Mouse (Mus musculus): ENCODE results near the gene Ap2s1. TPM values are rescaled to one million over a fixed set of nuclear protein-coding genes. Genes with fewer than 3 reads are reported as not detected.
A peak's percentile ranks its signal among the peaks of the same experiment; 100 is the strongest.

Ap2s1 gene
- polyA plus RNA-seq, 1 experiment, result 200 TPM

DNA sequence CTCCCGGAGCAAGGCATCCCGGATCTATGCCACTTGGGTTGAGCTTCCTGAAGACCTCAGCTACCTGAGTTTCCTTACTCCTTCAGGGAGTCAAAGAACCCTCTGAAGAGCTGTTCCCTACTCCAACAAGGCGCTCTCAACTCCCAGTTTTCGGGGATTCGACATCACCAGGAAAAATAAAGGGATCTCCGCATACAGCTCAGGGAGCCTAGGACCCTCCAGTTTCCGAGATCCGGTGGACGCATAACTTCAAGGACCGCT lies 43.3 kb downstream of the Ap2s1 start:
- peak overlapping the region; percentile 93 for H3K4me3 ChIP-seq (replicated peaks; ENCODE audit: control insufficient read depth, low read depth, low read length)
- TF ChIP-seq POLR2A (IDR thresholded peaks at IDR 0.05; ENCODE audit: borderline replicate concordance, control insufficient read depth, low read depth, low read length) (no peak), CTCF (IDR thresholded peaks at IDR 0.05; ENCODE audit: control insufficient read depth, insufficient read depth, low read length) (no peak)
- whole genome bisulfite sequencing, result under 1% methylated on average over 10 of the region's 10 CpGs
- H3K4me1 ChIP-seq (ENCODE audit: control insufficient read depth, insufficient read depth, low read length), result peaks cover 6% of the 10 kb centered on the region; the same call in 1 of the 2 replicates
- peak overlapping the region; percentile 84 for H3K27ac ChIP-seq (ENCODE audit: control insufficient read depth, insufficient read depth, low read depth, low read length, poor library complexity)

DNA sequence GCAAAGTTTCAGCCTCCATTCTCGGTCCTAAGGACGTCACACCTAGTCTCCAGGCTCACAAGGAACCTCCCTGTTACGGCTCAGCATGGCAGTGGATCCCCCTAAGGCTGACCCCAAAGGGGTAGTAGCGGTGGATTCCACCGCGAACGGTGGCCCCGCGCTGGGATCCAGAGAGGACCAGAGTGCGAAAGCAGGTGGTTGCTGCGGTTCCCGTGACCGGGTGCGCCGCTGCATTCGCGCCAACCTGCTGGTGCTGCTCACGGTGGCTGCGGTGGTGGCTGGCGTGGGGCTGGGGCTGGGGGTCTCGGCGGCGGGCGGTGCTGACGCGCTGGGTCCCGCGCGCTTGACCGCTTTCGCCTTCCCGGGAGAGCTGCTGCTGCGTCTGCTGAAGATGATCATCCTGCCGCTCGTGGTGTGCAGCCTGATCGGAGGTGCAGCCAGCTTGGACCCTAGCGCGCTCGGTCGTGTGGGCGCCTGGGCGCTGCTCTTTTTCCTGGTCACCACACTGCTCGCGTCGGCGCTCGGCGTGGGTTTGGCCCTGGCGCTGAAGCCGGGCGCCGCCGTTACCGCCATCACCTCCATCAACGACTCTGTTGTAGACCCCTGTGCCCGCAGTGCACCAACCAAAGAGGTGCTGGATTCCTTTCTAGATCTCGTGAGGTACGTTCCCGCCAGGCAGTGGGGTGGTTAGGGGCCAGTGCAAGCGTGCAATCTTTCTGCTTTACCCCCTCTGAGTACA lies 43.8 kb downstream of the Ap2s1 start:
- Histone ChIP-seq H3K4me3 (replicated peaks; ENCODE audit: control insufficient read depth, low read depth, low read length) (peak overlapping the region; percentile 93), H3K4me1 (ENCODE audit: control insufficient read depth, insufficient read depth, low read length) (peaks cover 6% of the 10 kb centered on the region; the same call in 1 of the 2 replicates), H3K27ac (ENCODE audit: control insufficient read depth, insufficient read depth, low read depth, low read length, poor library complexity) (peak overlapping the region; percentile 84)
- TF ChIP-seq CTCF (IDR thresholded peaks at IDR 0.05; ENCODE audit: control insufficient read depth, insufficient read depth, low read length) (no peak; the same call in 1 of the 2 replicates), POLR2A (IDR thresholded peaks at IDR 0.05; ENCODE audit: borderline replicate concordance, control insufficient read depth, low read depth, low read length) (peak; percentile 32; the same call in 1 of the 2 replicates)
- under 1% methylated on average over 60 of the region's 60 CpGs for WGBS

DNA sequence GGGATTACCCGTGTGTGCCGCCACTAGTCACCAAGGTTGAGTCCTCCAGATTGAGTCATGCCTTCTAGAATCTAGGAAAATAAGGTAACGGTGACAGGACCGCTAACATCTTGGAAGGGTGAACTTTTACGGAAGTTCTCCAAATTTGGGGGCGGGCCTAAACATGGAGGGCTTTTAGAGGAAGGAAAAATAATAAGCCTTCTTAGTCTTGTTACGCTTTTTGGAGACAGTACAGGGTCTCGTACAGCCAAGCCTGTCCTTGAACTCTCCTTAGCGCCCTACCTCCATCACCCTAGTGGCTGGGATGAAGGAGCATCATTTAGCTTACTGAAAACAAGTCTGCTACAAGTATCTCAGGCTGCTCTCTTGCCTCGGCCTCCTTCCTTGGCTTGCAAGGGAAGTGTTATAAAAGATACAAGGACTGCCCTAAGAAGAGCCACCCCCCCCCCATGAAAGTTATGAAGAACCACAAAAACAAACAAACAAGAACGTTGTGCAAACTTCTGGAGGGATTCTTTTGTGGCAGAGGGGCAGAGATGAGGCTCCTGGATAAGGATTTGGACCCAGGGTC lies 44.4 kb downstream of the Ap2s1 start:
- Histone ChIP-seq H3K4me3 (replicated peaks; ENCODE audit: control insufficient read depth, low read depth, low read length) (peak overlapping the region; percentile 93), H3K4me1 (ENCODE audit: control insufficient read depth, insufficient read depth, low read length) (peaks cover 6% of the 10 kb centered on the region; the same call in 1 of the 2 replicates), H3K27ac (ENCODE audit: control insufficient read depth, insufficient read depth, low read depth, low read length, poor library complexity) (peak overlapping the region; percentile 84)
- TF ChIP-seq CTCF (IDR thresholded peaks at IDR 0.05; ENCODE audit: control insufficient read depth, insufficient read depth, low read length) (peak; percentile 6; the same call in 1 of the 2 replicates), POLR2A (IDR thresholded peaks at IDR 0.05; ENCODE audit: borderline replicate concordance, control insufficient read depth, low read depth, low read length) (no peak)
- WGBS, result 1% methylated on average over 11 of the region's 11 CpGs

DNA sequence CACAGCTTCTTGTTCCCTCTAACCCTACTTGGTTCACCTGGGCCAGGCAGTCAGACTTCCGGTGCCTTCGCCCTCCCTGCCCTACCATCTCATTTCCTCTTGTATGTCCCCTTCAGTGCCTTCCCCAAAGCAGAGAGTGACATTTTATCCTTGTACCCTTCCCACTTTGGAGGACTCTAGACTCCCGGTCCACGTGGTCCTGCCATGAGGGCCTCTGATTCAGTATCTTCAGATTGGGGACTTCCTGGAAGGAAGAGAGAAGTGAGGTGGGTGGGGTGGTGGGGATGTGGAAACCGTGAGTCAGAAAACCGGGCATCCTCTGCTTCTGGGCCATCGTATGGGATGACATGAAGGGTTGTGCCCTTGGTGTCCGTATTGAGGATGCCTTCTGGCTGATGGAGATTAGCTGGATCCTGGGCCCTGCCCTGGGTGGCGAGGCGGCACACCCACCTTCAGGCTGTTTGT lies 45.0 kb downstream of the Ap2s1 start:
- TF ChIP-seq POLR2A (IDR thresholded peaks at IDR 0.05; ENCODE audit: borderline replicate concordance, control insufficient read depth, low read depth, low read length) (peak; percentile 81), CTCF (IDR thresholded peaks at IDR 0.05; ENCODE audit: control insufficient read depth, insufficient read depth, low read length) (no peak)
- peak overlapping the region; percentile 84 for H3K27ac ChIP-seq (ENCODE audit: control insufficient read depth, insufficient read depth, low read depth, low read length, poor library complexity)
- peak overlapping the region; percentile 93 for H3K4me3 ChIP-seq (replicated peaks; ENCODE audit: control insufficient read depth, low read depth, low read length)
- 7% methylated on average over 10 of the region's 10 CpGs for WGBS
- H3K4me1 ChIP-seq (ENCODE audit: control insufficient read depth, insufficient read depth, low read length), result peaks cover 6% of the 10 kb centered on the region; the same call in 1 of the 2 replicates

DNA sequence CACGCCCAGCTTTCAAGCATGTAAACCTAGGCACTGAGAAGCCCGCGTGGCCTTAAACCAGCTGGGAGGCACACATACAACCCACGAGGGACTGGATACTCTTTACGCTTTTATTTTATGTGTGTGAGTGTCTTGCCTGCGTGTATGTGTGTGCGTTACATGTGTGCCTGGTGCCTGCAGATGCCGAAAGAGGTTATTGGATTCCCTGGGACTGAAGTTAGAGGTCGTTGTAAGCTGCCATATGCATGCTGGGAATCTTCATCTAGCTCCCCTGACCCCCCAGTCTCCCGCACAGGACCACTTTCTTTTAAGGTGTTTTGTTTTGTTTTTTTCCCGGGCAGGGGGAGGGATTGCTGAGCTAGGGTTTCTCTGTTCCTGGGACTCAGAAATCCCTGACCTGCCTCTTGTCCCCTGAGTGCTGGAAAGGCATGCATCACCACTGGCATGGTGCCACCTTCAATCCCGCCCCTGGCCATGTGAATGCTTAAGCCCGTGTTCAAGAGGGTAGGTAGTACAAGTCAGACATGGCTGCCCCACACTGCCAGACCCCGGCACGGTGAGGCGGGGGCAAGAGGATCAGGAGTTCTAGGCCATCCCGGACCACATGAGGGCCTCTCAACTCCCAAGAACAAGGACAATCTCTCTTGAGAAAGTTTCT lies 45.7 kb downstream of the Ap2s1 start:
- TF ChIP-seq CTCF (IDR thresholded peaks at IDR 0.05; ENCODE audit: control insufficient read depth, insufficient read depth, low read length) (no peak), POLR2A (IDR thresholded peaks at IDR 0.05; ENCODE audit: borderline replicate concordance, control insufficient read depth, low read depth, low read length) (peak; percentile 29; the same call in 1 of the 2 replicates)
- H3K27ac ChIP-seq (ENCODE audit: control insufficient read depth, insufficient read depth, low read depth, low read length, poor library complexity), result peak overlapping the region; percentile 84
- peak overlapping the region; percentile 93 for H3K4me3 ChIP-seq (replicated peaks; ENCODE audit: control insufficient read depth, low read depth, low read length)
- peaks cover 6% of the 10 kb centered on the region; the same call in 1 of the 2 replicates for H3K4me1 ChIP-seq (ENCODE audit: control insufficient read depth, insufficient read depth, low read length)
- 40% methylated on average over 17 of the region's 17 CpGs for whole genome bisulfite sequencing

DNA sequence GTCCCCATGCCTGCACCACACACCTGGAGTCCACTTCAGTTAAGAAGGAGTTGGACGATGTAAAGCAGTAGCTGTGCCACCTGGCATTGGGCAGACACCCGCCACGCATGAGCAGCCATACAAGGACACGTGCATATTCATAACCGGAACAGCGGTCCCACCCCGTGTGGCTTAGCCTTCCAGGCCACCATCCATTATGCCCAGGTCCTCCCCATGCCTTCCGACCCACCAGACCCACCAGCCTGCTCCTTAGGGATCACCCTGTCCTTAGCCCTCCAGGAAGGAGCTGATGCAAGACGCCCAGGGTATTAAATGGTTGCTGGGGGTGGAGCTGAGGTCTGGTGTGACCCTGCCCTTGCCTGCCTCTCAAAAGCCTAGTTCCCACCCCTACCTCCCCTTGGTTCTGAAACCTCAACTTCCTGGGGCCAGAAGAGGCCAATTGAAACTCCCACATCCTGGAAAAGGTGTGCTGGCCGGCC lies 46.3 kb downstream of the Ap2s1 start:
- Histone ChIP-seq H3K27ac (ENCODE audit: control insufficient read depth, insufficient read depth, low read depth, low read length, poor library complexity) (peak overlapping the region; percentile 53), H3K4me1 (ENCODE audit: control insufficient read depth, insufficient read depth, low read length) (peaks cover 6% of the 10 kb centered on the region; the same call in 1 of the 2 replicates), H3K4me3 (replicated peaks; ENCODE audit: control insufficient read depth, low read depth, low read length) (peak overlapping the region; percentile 93)
- TF ChIP-seq CTCF (IDR thresholded peaks at IDR 0.05; ENCODE audit: control insufficient read depth, insufficient read depth, low read length) (no peak), POLR2A (IDR thresholded peaks at IDR 0.05; ENCODE audit: borderline replicate concordance, control insufficient read depth, low read depth, low read length) (peak; percentile 13; the same call in 1 of the 2 replicates)
- WGBS, result 46% methylated on average over 10 of the region's 10 CpGs

DNA sequence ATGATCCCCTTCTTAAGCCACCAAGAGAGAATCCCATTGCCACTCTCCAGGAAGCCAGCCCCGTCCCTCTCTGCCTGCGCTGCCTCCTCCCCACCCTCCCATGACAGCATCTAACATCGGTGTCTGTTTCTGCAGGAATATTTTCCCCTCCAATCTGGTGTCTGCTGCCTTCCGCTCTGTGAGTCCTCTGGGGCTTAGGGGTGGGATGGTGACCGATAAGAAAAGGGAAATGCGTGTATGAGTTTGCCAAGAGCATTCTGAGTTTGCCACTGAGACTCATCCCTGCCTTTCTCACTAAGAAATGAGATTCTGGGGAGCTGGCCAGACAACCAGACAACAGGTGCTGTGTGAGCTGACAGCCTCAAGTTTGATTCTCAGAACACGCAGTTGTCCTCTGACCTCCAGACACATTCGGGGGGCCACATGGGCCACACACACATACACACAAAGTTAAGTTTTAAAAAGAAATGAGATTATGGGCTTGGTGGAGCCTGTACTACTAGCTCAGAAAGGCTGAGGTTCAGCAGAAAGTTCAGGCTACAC lies 47.4 kb downstream of the Ap2s1 start:
- 81% methylated on average over 8 of the region's 8 CpGs for WGBS
- H3K4me1 ChIP-seq (ENCODE audit: control insufficient read depth, insufficient read depth, low read length), result peaks cover 6% of the 10 kb centered on the region; the same call in 1 of the 2 replicates
- H3K27ac ChIP-seq (ENCODE audit: control insufficient read depth, insufficient read depth, low read depth, low read length, poor library complexity), result no peak overlapping the region

More for the DNA sequence above, 47.4 kb downstream of the Ap2s1 start:
- no peak overlapping the region for H3K4me3 ChIP-seq (replicated peaks; ENCODE audit: control insufficient read depth, low read depth, low read length)
- no peak for TF ChIP-seq CTCF (IDR thresholded peaks at IDR 0.05; ENCODE audit: control insufficient read depth, insufficient read depth, low read length)
- TF ChIP-seq POLR2A (IDR thresholded peaks at IDR 0.05; ENCODE audit: borderline replicate concordance, control insufficient read depth, low read depth, low read length), result no peak

Data from bone marrow, adult 2 months (tissue).